Mouse (Mus musculus) liver (tissue): ENCODE measurements around the gene Scnm1.
A peak's percentile ranks its signal among the peaks of the same experiment; 100 is the strongest.

Source experiments
- DNase-seq: peaks from one replicate; pipeline ENCODE4 v3.0.0-alpha.2; 2020; ENCODE audit warnings: mixed read lengths

Gene Scnm1

DNA sequence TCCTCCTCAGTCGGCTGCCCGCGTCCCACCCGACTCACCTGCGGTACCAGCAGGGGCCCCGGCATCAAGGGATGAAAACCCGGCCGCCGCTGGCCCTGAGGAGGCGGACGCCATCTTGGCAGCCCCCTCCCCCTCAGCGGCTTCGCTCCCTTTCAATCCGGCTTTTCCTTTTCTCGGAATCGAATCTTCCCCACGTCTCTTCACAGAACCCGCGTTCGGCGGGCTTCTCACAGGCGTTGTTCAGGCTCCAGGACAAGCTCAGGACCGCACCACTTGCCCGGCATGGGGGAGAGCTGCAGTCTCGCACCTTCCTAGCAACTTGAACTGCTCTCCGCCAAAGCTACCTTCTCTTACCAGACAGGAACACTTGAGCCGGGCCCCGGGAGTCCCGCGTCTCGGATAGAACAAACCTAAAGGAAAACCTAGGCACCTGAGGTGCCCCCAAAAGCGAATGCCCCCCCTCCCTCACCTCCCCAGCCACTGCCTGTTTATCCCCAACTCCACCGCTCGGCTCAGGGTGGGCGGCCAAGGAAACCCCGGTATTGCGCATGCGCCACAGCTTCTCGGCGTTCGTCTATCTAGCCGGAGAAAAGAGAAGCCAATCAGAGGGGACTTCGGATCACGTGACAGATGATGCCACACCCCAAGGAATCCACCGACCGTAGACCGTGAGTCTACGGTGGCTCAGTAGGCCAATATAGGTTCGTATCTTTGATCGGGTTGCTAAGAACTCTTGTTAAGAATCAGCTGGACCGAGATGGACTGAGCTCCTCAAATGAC, 27.3 kb downstream of the Scnm1 start, which contains the start of gene Pip5k1a:
TSS of gene Pip5k1a (minus strand) at position 593 of the 780 bp plus-strand sequence.
- peak; percentile 98 for DNase-seq

DNA sequence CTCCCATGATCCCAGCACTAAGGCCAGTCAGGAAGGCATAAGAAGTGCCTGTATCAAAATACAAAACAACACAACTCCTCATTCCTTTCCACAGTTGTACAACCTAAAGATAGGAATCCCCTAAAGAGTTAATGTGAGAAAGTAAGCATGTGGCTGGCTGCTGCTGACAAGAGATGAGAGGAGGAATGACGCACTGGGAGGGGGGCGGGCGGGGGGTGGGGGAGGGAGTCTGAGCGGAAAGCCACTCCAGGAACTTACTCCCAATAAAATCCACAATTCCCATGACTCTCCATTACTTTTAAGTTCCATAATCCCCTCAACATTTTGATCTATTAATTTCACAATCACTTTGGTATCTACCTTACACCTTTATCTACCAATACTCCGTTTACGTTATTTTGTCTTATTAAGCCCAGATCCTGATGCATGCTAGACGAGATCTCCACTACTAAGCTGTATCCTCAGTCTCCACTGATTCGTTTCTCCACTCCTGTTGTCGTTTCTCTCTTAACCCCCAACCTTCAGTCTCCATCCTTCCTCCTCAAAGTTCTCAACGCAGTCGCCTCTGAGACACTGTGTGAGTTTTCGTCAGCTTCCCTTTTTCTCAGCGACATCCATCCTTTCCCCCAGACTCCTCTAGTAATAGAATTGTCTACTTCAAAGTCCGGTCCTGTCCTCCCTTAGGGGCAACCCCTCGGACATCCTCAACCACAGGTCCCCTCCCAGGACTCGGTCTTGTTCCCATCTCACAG, 28.0 kb downstream of the Scnm1 start:
- peak; percentile 49 for DNase-seq

- DNase-seq: no peak
These were observed 28.7 kb downstream of the Scnm1 start for GRCm38 (mm10) chr3:95105121-95105520.

DNA sequence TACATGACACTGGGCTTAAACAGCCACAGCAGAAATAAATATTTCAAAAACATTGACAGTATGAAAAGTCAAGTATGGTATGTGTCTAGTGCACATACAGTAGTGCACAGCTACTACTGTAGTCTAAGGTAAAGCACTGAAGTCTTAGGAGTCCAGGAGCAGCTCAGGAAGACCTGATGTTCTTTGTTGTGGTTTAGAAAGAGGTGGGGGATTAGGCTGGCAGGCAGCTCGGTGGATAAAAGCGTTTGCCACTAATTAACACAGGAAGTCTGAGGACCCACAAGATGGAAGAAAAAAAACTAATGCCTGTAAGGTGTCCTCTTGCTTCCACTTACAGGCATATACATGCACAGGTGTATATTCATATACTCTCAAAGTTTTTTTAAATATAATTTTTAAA, 33.0 kb downstream of the Scnm1 start:
- DNase-seq: no peak

- DNase-seq: no peak
These were observed 45.7 kb downstream of the Scnm1 start for GRCm38 (mm10) chr3:95088071-95088470.
